Mouse (Mus musculus) neural tube, embryonic 15.5 days (tissue): Measurements from ENCODE around the gene AB124611. TPM values are rescaled to one million over a fixed set of nuclear protein-coding genes. Genes with fewer than 3 reads are reported as not detected.
"Not testable (repeated sequence)": the region's sequence is repeated elsewhere in the genome, so short reads cannot be mapped to it uniquely, and the experiment has no call there.

Experiments
- ATAC-seq: fragments of 200-750 bp; cut with Nextera tagmentation; 2 replicates; pipeline ENCODE4 v1.8.0; 2017; ENCODE audit warnings: mild to moderate bottlenecking, moderate TSS enrichment, moderate library complexity; ENCODE audit not compliant: low FRiP score
- H3K27ac ChIP-seq: fragments of 300-500 bp; sonication (generic); replicated peaks from 2 replicates; pipeline ENCODE4 v1.5.1; 2015; ENCODE audit warnings: mild to moderate bottlenecking, inconsistent platforms
- H3K27me3 ChIP-seq: fragments of 300-500 bp; sonication (generic); replicated peaks from 2 replicates; pipeline ENCODE4 v1.6.1; 2015; ENCODE audit warnings: inconsistent platforms
- H3K36me3 ChIP-seq: fragments of 300-500 bp; sonication (generic); 2 replicates; pipeline ENCODE4 v1.6.1; 2015; ENCODE audit warnings: inconsistent platforms
- H3K4me1 ChIP-seq: fragments of 300-500 bp; sonication (generic); 2 replicates; pipeline ENCODE4 v1.6.1; 2015; ENCODE audit warnings: inconsistent platforms
- H3K4me2 ChIP-seq: fragments of 300-500 bp; sonication (generic); 2 replicates; pipeline ENCODE4 v1.6.1; 2015; ENCODE audit warnings: inconsistent platforms, mild to moderate bottlenecking, moderate library complexity
- H3K4me3 ChIP-seq: fragments of 300-500 bp; sonication (generic); replicated peaks from 2 replicates; pipeline ENCODE4 v1.5.1; 2015; ENCODE audit warnings: mild to moderate bottlenecking, inconsistent platforms
- H3K9ac ChIP-seq: fragments of 300-500 bp; sonication (generic); replicated peaks from 2 replicates; pipeline ENCODE4 v1.6.1; 2015; ENCODE audit warnings: mild to moderate bottlenecking, inconsistent platforms
- H3K9me3 ChIP-seq: fragments of 300-500 bp; sonication (generic); replicated peaks from 2 replicates; pipeline ENCODE4 v1.6.1; 2016; ENCODE audit warnings: inconsistent platforms
- WGBS: fragments of 180-500 bp; shearing (Covaris S2); methylation state at CpG from one replicate; pipeline ENCODE4 v1.1.7; 2015; ENCODE audit warnings: mixed read lengths; 5-methylcytosine and 5-hydroxymethylcytosine counted together
- polyA plus RNA-seq: library from polyadenylated mRNA; unstranded; fragments of >200 nt; fragmentation: Nextera tagmentation; extraction: Ambion mirVana; gene quantifications from 2 replicates; pipeline ENCODE4 v1.2.1, GENCODE M21; 2015

Gene AB124611
- polyA plus RNA-seq, 1 experiment from 2014 or later: 2.3 TPM

- ATAC-seq: no peak
- Histone ChIP-seq H3K27me3 (no peaks in the 10 kb centered on the region), H3K27ac (no peak overlapping the region), H3K4me3 (no peak overlapping the region), H3K9me3 (no peaks in the 10 kb centered on the region), H3K4me1 (no peaks in the 10 kb centered on the region), H3K9ac (no peak overlapping the region), H3K36me3 (no peaks in the 10 kb centered on the region), H3K4me2 (no peak overlapping the region)
- 95% methylated on average over 3 of the region's 3 CpGs for WGBS
Measured at GRCm38 (mm10) chr9:21526634-21526944, 613 bp downstream of the AB124611 start.

- no peaks in the 10 kb centered on the region for H3K9me3 ChIP-seq
- no peak for ATAC-seq
- no peak overlapping the region for H3K9ac ChIP-seq
- no peak overlapping the region for H3K4me2 ChIP-seq
- H3K27ac ChIP-seq: no peak overlapping the region
- H3K4me1 ChIP-seq: no peaks in the 10 kb centered on the region
- no peaks in the 10 kb centered on the region for H3K27me3 ChIP-seq
- no peak overlapping the region for H3K4me3 ChIP-seq
- 96% methylated on average over 2 of the region's 2 CpGs for WGBS
- no peaks in the 10 kb centered on the region for H3K36me3 ChIP-seq
Measured at GRCm38 (mm10) chr9:21527100-21527801, 1.3 kb downstream of the AB124611 start.

- WGBS: 87% methylated on average over 1 of the region's 1 CpGs
- H3K4me3 ChIP-seq: no peak overlapping the region
- no peak overlapping the region for H3K27ac ChIP-seq
- no peaks in the 10 kb centered on the region for H3K9me3 ChIP-seq
- H3K4me1 ChIP-seq: no peaks in the 10 kb centered on the region
- H3K4me2 ChIP-seq: no peak overlapping the region
- H3K27me3 ChIP-seq: no peaks in the 10 kb centered on the region
- ATAC-seq: no peak
- no peak overlapping the region for H3K9ac ChIP-seq
- no peaks in the 10 kb centered on the region for H3K36me3 ChIP-seq
Measured at GRCm38 (mm10) chr9:21527917-21528324, 1.9 kb downstream of the AB124611 start.

GRCm38 (mm10) chr9:21536501-21536900 is 10.5 kb downstream of the AB124611 start:
- no peaks in the 10 kb centered on the region for H3K9me3 ChIP-seq
- no peaks in the 10 kb centered on the region for H3K4me1 ChIP-seq
- no peak overlapping the region for H3K27ac ChIP-seq
- no peak overlapping the region for H3K9ac ChIP-seq
- H3K27me3 ChIP-seq: no peaks in the 10 kb centered on the region
- no peak for ATAC-seq
- 92% methylated on average over 14 of the region's 14 CpGs for WGBS
- H3K4me2 ChIP-seq: no peak overlapping the region
- no peaks in the 10 kb centered on the region for H3K36me3 ChIP-seq
- H3K4me3 ChIP-seq: no peak overlapping the region

- Histone ChIP-seq H3K4me3 (no peak overlapping the region), H3K4me1 (no peaks in the 10 kb centered on the region), H3K27me3 (no peaks in the 10 kb centered on the region), H3K36me3 (no peaks in the 10 kb centered on the region), H3K27ac (no peak overlapping the region), H3K4me2 (no peak overlapping the region), H3K9me3 (no peaks in the 10 kb centered on the region), H3K9ac (no peak overlapping the region)
- 85% methylated on average over 4 of the region's 4 CpGs for WGBS
- ATAC-seq: no peak
Measured at GRCm38 (mm10) chr9:21537009-21537408, 11.0 kb downstream of the AB124611 start.

- ATAC-seq: no peak
- H3K4me2 ChIP-seq: no peak overlapping the region
- peaks cover 4% of the 10 kb centered on the region for H3K4me1 ChIP-seq
- no peak overlapping the region for H3K9ac ChIP-seq
- no peak overlapping the region for H3K4me3 ChIP-seq
- 81% methylated on average over 7 of the region's 7 CpGs for WGBS
- no peaks in the 10 kb centered on the region for H3K9me3 ChIP-seq
- no peak overlapping the region for H3K27ac ChIP-seq
- no peaks in the 10 kb centered on the region for H3K27me3 ChIP-seq
- no peaks in the 10 kb centered on the region for H3K36me3 ChIP-seq
Measured at GRCm38 (mm10) chr9:21539981-21540753, 14.2 kb downstream of the AB124611 start.

- not testable (repeated sequence) for H3K27me3 ChIP-seq, H3K4me2 ChIP-seq, ATAC-seq, H3K9ac ChIP-seq, H3K27ac ChIP-seq, H3K9me3 ChIP-seq, H3K4me3 ChIP-seq, H3K36me3 ChIP-seq
- peaks cover 12% of the 10 kb centered on the region for H3K4me1 ChIP-seq
- WGBS: 82% methylated on average over 2 of the region's 2 CpGs
Measured at GRCm38 (mm10) chr9:21542001-21542400, 16.0 kb downstream of the AB124611 start.

- peak overlapping the region; percentile 99 for H3K27ac ChIP-seq
- H3K4me1 ChIP-seq: peaks cover 31% of the 10 kb centered on the region
- ATAC-seq: no peak
- WGBS: 4% methylated on average over 9 of the region's 9 CpGs
- H3K9me3 ChIP-seq: no peaks in the 10 kb centered on the region
- peak overlapping the region; percentile 79 for H3K4me3 ChIP-seq
- peak overlapping the region; percentile 56 for H3K9ac ChIP-seq
- no peaks in the 10 kb centered on the region for H3K36me3 ChIP-seq
- H3K27me3 ChIP-seq: no peaks in the 10 kb centered on the region
- H3K4me2 ChIP-seq: peak overlapping the region; percentile 79
Measured at GRCm38 (mm10) chr9:21545351-21545915, 19.5 kb downstream of the AB124611 start.

- Histone ChIP-seq H3K27me3 (no peaks in the 10 kb centered on the region), H3K4me1 (peaks cover 31% of the 10 kb centered on the region), H3K4me3 (peak overlapping the region; percentile 79), H3K27ac (peak overlapping the region; percentile 99), H3K4me2 (peak overlapping the region; percentile 79), H3K36me3 (peaks cover 5% of the 10 kb centered on the region), H3K9me3 (no peaks in the 10 kb centered on the region), H3K9ac (peak overlapping the region; percentile 94)
- WGBS: 1% methylated on average over 65 of the region's 67 CpGs
- peak; percentile 95 for ATAC-seq
Measured at GRCm38 (mm10) chr9:21545916-21546788, 20.2 kb downstream of the AB124611 start.

- 1% methylated on average over 43 of the region's 52 CpGs for WGBS
- Histone ChIP-seq H3K9me3 (no peaks in the 10 kb centered on the region), H3K4me1 (peaks cover 31% of the 10 kb centered on the region), H3K27ac (peak within 1 kb of the TSS; percentile 99), H3K36me3 (peaks cover 6% of the 10 kb centered on the region), H3K4me2 (peak within 1 kb of the TSS; percentile 79), H3K9ac (peak within 1 kb of the TSS; percentile 94), H3K4me3 (peak within 1 kb of the TSS; percentile 79), H3K27me3 (no peaks in the 10 kb centered on the region)
- ATAC-seq: no peak
Measured at GRCm38 (mm10) chr9:21546789-21547074, 20.8 kb downstream of the AB124611 start, which contains the start of gene Carm1. Carm1 (plus strand) TSS chr9:21546894.

- Histone ChIP-seq H3K4me1 (peaks cover 31% of the 10 kb centered on the region), H3K4me3 (peak overlapping the region; percentile 79), H3K9ac (peak overlapping the region; percentile 94), H3K4me2 (peak overlapping the region; percentile 79), H3K36me3 (peaks cover 6% of the 10 kb centered on the region), H3K27me3 (no peaks in the 10 kb centered on the region), H3K27ac (peak overlapping the region; percentile 99), H3K9me3 (no peaks in the 10 kb centered on the region)
- WGBS: under 1% methylated on average over 41 of the region's 66 CpGs
- ATAC-seq: peak; percentile 12; the same call in 1 of the 2 replicates
Measured at GRCm38 (mm10) chr9:21547075-21547941, 21.3 kb downstream of the AB124611 start.
